Mouse (Mus musculus) frontal cortex, postnatal 10 days (tissue): ENCODE measurements around the gene Gm20721.
A peak's percentile ranks its signal among the peaks of the same experiment; 100 is the strongest.
"Not testable (repeated sequence)": the region's sequence is repeated elsewhere in the genome, so short reads cannot be mapped to it uniquely, and the experiment has no call there.

Experiments used
- DNase-seq, 2 experiments: peaks; one replicate each; pipeline ENCODE4 v3.0.0; 2022; ENCODE audit warnings: low spot score in 2 of 2, mixed read lengths in 1 of 2

Gene Gm20721

DNA sequence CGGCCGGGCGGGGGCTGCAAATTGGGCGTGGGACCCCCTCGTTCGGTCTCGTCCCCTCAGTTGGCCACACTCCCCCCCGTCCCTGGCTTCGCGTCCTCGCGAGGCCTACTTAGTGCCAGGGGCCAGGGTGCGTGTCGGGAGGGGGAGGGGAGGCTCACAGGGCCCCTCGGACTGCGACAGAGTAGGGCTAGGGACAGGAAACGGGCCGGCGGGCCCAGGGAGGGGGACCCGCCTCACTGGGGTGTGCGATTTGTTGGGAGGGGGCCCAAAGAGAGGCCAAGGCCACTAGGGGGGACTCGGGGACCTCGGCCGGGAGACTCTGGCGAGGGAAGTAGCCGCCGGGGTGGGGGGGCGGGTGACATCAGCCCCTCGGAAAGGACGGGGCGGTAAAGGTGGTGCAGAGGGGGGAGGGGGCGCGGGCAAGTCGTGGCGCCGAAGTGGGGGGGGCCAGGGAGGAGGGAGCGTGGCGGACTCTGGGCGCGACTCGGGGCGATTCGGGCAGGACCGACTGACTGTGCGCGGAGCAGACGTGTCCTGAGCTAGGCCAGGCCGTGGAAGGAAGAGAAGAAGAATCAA, 15.8 kb downstream of the Gm20721 start:
- peak; percentile 70 to 75 for DNase-seq

DNA sequence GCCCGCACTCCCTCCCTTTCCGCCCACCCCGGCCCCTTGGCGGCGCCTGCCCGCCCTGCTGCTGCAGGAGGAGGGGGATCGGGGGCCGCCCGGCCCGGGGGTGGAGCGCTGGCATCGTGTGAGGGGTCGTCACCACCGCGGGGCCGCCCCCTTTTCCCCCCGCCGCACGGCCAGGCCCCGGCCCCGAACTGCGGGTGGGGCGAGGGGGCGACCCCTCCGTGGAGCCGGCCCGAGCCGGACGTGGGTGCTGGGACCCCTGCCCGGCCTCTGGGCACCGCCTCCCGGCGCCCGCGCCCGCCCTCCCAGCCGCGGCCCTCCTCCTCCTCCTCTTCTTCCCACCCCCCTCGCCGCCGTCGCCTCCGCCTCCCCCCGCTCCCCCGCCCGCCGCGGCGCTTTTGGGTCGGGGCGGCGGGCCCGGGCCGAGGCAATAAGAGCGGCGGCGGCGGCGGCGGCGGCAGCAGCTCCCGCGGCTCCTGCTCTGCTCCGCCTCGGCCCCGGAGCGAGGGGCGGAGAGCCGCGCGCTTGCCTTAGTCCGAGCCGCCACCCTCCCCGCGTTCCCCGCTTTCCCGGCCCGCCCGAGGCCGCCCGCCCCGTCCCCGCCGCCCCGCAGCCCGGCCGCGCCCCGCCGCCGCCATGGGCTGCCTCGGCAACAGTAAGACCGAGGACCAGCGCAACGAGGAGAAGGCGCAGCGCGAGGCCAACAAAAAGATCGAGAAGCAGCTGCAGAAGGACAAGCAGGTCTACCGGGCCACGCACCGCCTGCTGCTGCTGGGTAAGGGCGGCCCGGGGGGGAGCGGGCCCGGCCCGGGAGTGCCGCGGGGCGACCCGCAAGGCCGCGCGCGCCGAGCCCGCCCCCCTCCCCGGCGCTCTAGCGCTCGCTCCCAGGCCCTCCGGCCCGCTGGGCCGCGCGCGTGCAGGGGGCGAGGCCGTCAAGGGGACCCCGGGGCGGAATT, 16.6 kb downstream of the Gm20721 start:
- peak; percentile 70 to 85 for DNase-seq

DNA sequence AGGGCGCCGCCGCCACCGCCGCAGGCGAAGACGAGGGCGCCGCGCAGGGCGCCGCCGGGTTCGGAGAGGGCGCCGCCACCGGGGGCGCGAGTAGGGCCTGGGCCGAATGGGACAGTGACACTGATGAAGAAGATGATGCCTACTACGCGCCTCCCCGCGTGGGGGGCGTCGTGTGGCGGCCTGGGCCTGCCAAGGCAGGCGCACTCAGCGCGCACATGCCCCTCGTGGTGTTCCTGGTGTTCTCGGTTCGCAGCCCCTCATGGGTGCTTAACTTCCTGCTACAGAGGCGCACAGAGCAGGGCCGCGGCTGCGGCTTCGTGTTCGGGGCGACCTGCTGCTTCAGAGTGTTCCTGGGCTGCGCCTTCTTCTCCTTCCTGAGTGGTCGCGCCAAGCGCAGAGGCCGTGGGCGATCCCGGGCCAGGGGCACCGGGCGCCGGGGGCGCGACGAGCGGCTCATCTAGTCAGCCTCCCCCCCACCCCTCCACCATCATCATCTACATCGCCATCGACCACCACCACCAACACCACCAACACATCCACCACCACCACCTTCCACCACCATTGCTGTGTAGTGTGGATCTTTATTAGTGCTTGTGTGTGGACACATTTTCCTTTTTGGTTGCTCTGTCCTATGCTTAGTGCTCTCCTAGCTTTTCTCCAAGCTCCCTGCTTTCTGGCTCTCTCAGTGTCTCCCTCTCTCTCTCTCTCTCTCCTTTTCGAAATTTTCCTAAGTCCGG, 17.4 kb downstream of the Gm20721 start:
- peak; percentile 50 to 51 for DNase-seq

DNA sequence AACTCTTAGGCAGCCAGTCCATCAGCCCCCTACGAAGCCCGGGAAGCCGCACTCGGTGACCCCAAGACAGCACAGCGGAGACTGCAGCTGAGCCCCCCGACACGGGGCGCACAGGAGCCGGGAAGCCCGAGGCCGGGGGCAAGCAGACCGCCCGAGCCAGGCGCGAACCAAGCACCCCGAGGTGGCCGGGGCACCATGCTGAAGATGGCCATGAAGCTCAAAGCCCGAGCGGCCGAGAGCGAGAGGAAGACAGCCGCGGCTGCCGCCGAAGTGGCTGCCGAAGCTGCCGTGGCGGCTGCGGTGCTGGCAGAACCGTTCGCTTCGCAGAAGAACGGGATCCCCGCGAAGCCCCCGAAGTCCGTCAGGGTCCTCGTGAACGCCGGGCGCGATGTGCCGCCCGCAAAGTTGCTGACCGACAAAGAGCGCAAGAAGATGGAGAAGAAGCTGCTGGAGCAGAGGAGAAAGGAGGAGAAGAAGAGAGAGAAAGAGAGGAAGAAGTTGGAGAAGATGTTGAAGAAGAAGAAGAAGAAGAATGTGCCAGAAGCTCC, 18.1 kb downstream of the Gm20721 start:
- DNase-seq: no peak

DNA sequence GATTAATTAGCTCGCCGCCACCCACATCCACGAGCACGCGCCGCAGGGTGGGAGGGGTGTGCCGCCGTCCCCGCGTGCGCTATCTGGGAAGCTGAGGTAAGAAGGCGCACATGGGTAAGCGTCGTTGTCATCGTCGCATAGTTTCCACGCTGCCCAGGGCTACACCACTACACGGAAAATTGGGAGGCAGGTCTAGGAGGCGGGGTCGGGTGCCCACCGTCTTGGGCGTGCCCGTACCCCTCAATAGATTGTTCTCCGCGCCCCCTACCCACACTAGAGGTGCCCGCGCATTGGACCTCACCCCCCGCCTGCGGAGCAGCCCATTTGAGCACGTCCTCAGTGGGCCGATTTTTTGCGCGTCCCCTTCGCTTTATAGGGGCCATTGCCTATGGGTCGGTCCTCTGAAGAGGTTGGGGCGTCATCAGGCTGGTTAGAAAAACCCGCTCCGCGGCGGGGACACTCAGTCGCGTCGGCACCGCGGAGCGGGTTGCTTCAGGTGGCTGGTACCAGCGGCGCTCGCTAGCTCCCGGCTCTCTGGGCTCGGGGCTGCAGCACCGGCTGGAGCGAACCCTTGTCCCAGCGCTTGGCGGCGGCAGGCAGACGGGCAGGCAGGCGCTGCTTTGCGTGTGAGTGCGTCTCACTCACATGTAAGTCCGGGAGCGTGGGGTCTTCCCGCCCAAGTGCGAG, 19.1 kb downstream of the Gm20721 start:
- peak; percentile 69 to 73 for DNase-seq

DNA sequence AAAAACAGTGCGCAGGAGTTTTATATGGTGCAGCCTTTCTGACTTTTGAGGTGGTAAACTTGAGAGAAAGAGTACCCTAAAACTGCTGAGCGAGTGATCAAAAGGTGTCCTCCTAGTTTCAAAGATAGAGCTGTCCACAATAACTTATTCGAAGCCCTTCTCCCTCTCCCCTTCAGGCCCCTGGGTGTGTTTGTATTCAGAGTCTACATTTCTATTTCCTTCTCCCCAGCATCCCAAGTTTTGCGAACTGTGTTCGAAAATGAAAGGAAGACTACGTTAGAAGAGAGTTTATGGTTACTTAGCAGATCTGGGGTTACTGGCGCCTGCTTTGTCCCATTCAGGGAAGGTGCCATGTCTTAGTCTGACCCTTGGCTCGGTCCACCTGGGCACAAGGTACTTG, 20.0 kb downstream of the Gm20721 start:
- no peak for DNase-seq

DNA sequence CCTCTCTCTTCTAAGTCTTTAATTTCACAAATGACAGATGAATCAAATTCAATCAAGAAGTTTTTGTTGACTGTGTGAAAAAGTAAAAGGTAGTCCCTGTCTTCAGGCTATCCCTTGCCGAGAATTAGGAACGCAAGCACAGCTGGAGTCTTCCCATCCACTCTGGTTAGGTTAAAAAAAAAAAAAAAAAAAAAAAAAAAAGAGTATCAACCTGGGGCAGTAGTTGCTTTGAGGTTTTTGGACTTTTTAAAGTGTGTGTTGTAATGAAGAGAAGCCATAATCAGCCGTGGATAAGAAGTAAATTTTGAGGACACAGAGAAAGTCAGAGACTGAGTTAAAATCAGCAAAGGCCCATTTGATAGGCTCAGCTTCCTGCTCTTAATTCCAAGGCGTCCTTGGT, 20.5 kb downstream of the Gm20721 start:
- DNase-seq: no peak

DNA sequence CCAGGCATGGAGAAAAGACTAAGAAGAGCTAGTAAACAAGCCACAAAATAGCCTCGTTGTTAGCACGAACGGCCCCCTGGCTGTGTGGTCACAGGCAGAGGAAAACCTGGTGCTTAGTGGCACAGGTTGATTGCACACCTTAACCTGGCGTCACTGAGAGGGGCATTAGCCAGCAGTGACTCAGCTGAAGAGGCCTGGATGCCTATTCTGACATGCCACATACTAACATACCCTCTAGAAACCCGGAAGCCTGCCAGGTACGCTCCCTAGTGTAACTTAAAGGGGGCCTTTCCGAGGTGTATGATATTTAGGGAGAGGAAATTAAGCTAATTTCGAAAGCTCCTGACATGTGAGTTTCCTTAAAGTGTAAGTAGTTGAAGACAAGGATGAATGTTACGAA, 29.9 kb downstream of the Gm20721 start:
- DNase-seq: no peak

DNA sequence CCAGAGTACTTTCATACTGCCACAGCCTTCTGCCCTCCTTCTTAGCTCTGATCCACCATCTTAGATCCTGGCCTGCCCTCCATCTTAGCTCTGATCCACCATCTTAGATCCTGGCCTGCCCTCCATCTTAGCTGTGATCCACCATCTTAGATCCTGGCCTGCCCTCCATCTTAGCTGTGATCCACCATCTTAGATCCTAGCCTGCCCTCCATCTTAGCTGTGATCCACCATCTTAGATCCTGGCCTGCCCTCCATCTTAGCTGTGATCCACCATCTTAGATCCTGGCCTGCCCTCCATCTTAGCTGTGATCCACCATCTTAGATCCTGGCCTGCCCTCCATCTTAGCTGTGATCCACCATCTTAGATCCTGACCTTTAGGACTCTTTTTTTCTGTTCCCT, 31.1 kb downstream of the Gm20721 start:
- not testable (repeated sequence) for DNase-seq

DNA sequence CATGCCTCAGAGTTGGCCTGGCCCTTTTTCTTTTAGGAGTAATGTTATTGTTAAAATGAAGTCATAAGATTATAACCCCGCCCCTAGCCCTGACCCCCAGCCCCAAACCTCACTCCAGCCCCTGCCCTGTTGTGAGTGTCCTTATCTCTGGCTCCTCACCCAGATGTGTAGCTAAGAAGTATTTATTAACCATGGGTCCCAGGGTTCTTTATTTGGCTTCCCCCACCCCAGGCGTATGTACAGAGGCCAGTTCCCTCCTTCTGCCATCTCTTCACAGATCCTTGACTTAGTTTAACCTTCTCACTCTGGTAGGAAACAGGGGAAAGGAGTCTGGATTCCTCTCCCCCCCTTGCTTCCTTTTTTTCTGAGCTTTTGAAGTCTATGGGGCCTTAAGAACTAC, 33.9 kb downstream of the Gm20721 start:
- no peak for DNase-seq

DNA sequence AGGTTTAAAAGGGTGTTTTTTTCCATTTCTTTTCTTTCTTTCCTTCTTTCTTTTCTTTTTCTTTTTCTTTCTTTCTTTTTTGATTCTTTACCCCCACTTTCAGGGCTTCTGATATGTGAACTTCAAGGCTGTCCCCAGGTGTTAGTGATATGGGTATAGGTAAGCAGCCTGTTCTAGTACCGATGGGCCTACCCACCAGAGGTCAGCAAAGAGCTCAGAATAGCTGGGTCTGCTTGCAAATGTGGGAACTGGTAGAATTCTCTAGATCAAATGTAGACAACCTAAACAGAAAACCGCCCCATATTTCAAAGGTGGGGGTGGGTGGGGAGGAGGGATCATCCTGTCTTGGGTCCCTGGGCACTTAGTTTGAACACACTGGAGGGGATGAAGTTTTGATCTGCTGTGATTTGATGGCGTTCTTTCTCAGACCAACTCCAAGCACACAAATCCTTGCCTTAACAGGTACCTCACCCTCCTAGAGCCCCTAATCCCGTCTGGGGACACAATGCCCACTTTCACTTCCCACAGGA, 34.3 kb downstream of the Gm20721 start:
- peak; percentile 64 to 80 for DNase-seq

DNA sequence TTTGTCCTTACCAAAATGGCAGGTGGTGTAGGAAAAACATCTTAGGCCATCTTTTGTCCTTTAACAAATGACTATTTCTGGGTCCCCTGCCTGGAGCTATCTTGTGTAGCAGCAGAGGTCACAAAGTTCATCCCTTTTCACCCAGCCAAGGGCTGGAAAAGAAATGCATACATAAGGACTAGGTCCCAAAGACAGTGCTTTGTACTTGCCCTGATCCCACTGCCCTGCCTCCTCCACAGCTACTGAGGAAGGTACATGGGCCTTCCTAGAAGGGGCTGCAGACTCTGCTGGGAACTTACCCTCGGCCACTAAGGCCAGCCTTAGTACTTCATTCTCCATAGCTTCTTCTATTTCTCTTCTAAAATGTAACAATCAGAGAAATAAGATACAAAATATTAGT, 34.9 kb downstream of the Gm20721 start:
- DNase-seq: no peak

DNA sequence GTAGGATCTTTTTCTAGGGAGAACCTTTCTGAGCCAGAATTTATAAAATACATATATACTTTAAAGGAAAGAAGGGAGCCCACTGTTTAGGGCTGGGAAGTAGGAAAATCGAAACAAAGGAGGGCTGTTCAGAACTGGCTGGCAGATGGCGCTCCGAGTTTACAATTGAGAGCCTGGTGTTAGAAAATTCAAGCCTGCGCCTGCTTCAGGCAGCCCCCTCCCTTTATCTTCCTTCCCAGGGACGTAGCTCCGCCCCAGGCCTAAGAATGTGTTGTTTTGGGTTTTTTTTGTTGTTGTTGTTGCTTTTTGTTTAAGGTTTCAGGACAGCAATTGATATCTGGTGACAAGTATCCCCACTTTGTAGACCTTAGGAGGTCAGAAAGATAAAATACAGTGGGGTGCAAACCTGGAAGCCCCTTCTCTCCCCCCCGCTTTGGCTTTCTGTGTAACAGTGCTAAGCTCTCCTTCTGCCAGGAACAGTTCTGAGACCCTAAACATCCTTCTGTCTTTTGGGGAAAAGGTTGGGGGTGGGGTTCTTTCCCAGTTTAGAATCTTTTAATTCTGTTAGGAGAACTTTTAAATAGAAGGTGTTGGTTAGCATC, 35.5 kb downstream of the Gm20721 start:
- peak in 1 of 2 experiments; percentile 56 for DNase-seq

DNA sequence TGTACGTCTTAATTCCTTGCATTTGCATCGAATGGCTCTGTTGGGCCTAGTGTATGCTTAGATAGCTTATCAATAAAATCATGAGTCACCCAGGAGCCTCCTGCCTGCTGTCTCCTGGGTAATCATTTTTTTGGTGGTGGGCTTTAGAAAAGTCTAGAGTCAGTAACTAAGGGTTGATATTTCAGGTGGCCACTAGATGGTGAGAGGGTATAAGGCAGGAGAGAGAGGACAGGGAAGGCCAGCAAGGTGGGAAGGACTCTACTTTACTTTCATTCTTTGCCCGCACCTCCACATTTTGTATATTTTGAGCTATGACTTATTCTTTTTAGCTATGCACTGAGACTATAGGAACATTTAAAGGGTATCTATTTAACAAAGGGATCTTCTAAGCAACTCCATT, 38.6 kb downstream of the Gm20721 start:
- no peak for DNase-seq

DNA sequence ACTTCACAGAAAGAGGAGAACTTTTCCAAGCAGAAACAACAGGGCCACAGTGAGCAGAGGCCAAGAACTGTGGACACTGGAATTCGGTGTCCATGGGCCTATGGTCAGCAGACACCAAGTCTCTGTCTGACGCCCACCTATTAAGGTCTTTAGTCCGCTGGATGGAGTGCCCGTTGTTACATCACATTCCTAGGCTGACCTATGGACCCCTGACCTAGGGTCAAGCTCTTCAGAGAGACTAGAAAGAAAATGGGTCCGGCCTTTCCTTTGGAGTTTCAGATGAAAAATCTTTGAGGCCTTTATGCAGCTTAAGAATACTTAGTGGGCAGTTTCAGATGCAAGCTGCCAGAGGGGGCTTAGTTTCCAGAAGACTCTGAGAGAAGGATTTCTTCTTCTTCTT, 40.9 kb downstream of the Gm20721 start:
- no peak for DNase-seq

DNA sequence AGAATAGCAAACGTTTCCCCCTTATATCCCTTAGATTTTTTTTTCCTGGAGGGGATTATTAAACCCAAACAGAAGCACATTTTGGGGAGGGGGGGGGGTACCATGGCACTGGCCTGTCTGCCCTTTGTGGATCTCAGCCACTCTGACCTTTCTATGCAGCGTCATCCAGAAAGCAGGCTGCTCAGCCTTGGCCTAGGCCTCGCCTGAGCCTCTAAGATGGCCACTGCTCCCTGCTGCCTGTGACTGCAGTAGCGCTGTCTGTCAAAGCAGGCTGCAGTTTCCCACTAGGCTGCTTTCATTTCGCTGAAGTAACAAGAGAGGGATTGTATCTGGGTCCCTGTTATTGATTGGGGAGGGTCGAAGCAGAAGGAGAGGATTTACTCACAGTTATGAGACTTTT, 44.0 kb downstream of the Gm20721 start:
- no peak for DNase-seq

DNA sequence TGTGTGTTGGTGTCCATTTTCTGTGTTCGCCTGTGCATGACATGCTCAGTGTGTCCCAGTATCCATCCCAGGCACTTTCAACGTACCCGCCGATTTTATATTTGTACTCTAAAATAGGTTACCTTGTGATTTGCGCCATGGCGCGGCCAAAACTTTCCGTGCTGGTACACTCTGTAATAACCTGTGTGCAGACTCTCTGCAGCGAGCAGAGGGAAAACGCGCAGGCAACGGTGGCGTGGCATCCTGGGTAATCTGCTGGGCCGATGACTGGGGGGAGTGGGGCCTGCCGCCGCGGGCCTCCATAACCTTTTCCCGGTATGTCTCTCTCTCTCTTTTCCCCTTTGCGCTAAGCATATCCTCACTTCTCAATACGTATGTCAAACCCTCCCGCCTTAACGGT, 45.8 kb downstream of the Gm20721 start:
- DNase-seq: no peak

DNA sequence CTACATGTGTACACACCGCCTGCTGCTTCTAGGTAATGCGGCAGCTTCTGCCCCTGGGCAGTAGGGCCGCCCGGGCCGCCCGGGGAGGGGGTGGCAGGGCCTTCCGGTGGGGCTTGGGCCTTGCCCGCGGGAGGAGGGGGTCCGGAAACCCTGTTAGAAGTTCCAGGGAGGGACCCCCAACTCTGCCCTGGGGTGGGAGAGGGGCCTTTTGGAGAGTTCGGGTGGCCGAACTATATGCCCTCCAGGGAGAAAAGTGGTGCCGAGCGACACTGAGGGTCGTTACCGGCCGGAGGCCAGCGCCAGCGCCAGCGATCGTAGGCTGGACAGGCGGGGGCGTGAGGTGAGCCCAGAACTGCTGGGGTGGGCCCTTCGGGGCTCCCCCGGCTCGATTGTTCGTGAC, 46.3 kb downstream of the Gm20721 start:
- DNase-seq: no peak

DNA sequence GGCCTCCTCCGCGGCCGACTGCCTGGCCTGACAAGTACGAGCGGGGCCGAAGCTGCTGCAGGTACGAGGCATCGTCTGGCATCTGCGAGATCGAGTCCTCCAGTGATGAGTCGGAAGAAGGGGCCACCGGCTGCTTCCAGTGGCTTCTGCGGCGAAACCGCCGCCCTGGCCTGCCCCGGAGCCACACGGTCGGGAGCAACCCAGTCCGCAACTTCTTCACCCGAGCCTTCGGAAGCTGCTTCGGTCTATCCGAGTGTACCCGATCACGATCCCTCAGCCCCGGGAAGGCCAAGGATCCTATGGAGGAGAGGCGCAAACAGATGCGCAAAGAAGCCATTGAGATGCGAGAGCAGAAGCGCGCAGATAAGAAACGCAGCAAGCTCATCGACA, 46.7 kb downstream of the Gm20721 start:
- no peak for DNase-seq

DNA sequence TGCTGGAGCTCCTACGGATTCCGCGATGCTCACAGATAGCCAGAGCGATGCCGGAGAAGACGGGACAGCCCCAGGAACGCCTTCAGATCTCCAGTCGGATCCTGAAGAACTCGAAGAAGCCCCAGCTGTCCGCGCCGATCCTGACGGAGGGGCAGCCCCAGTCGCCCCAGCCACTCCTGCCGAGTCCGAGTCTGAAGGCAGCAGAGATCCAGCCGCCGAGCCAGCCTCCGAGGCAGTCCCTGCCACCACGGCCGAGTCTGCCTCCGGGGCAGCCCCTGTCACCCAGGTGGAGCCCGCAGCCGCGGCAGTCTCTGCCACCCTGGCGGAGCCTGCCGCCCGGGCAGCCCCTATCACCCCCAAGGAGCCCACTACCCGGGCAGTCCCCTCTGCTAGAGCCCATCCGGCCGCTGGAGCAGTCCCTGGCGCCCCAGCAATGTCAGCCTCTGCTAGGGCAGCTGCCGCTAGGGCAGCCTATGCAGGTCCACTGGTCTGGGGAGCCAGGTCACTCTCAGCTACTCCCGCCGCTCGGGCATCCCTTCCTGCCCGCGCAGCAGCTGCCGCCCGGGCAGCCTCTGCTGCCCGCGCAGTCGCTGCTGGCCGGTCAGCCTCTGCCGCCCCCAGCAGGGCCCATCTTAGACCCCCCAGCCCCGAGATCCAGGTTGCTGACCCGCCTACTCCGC, 47.3 kb downstream of the Gm20721 start:
- no peak for DNase-seq
